Mouse (Mus musculus) lung, adult 2 months (tissue): Measurements from ENCODE around the gene Hephl1.

ENCODE experiments used
- CTCF ChIP-seq: fragments of 200-500 bp; IDR thresholded peaks from 2 replicates; pipeline ENCODE4 v1.5.1; 2011; ENCODE audit warnings: mild to moderate bottlenecking, low read length, control low read depth; ENCODE audit not compliant: insufficient read depth
- POLR2A ChIP-seq: fragments of 200-500 bp; IDR thresholded peaks from 2 replicates; pipeline ENCODE4 v1.6.1; 2011; ENCODE audit warnings: low read depth, mild to moderate bottlenecking, control low read depth, low read length, borderline replicate concordance; ENCODE audit errors: extremely low read depth

- TF ChIP-seq POLR2A = no peak
- no peak for TF ChIP-seq CTCF
Measured at GRCm38 (mm10) chr9:15149246-15149926, 37.5 kb upstream of the Hephl1 start.
